Mouse (Mus musculus) MEL (cell line): ENCODE results near the gene Celf2. TPM values are rescaled to one million over a fixed set of nuclear protein-coding genes. Genes with fewer than 3 reads are reported as not detected.

ENCODE experiments used
- DNase-seq: peaks from one replicate; pipeline ENCODE4 v3.0.0; 2011; ENCODE audit warnings: low read depth, low spot score
- H3K27ac ChIP-seq: 2 replicates; pipeline ENCODE4 v1.5.1; 2012; ENCODE audit warnings: low read depth, mild to moderate bottlenecking, control low read depth, low read length, moderate library complexity; ENCODE audit not compliant: control insufficient read depth
- H3K27me3 ChIP-seq, 2 experiments: fragments of 150-350 bp in 1 of 2; sonication (generic) in 1 of 2; 2 replicates each; pipeline ENCODE4 v1.6.1; 2012; ENCODE audit warnings: low read length in 2 of 2, mild to moderate bottlenecking in 2 of 2, improper control_type of control experiment in 1 of 2, moderate library complexity in 1 of 2; ENCODE audit not compliant: insufficient read depth in 2 of 2, control insufficient read depth in 1 of 2
- H3K36me3 ChIP-seq, 2 experiments: 2 replicates each; pipeline ENCODE4 v1.6.1; 2012 to 2014; ENCODE audit warnings: low read length in 2 of 2, improper control_type of control experiment in 1 of 2, inconsistent platforms in 1 of 2, mild to moderate bottlenecking in 1 of 2; ENCODE audit not compliant: insufficient read depth in 2 of 2, control insufficient read depth in 1 of 2
- H3K4me1 ChIP-seq, 2 experiments: fragments of 150-350 bp in 1 of 2; sonication (generic) in 1 of 2; 2 replicates each; pipeline ENCODE4 v1.6.1; 2012; ENCODE audit warnings: low read length in 2 of 2, improper control_type of control experiment in 1 of 2, mild to moderate bottlenecking in 1 of 2; ENCODE audit not compliant: insufficient read depth in 2 of 2, control insufficient read depth in 1 of 2
- H3K4me3 ChIP-seq, 2 experiments: fragments of 150-350 bp in 1 of 2; sonication (generic) in 1 of 2; 2 replicates each; pipeline ENCODE4 v1.5.1; 2012; ENCODE audit warnings: low read depth in 2 of 2, low read length in 2 of 2, mild to moderate bottlenecking in 2 of 2, moderate library complexity in 2 of 2, control low read depth in 1 of 2, improper control_type of control experiment in 1 of 2; ENCODE audit not compliant: control insufficient read depth in 1 of 2, insufficient read depth in 1 of 2
- H3K79me2 ChIP-seq: 2 replicates; pipeline ENCODE4 v1.6.1; 2012; ENCODE audit warnings: mild to moderate bottlenecking, low read length, moderate library complexity; ENCODE audit not compliant: control insufficient read depth, poor library complexity, insufficient read depth
- H3K9ac ChIP-seq: 2 replicates; pipeline ENCODE4 v1.6.1; 2012; ENCODE audit warnings: low read depth, mild to moderate bottlenecking, control low read depth, low read length, moderate library complexity; ENCODE audit not compliant: control insufficient read depth, poor library complexity, severe bottlenecking
- H3K9me3 ChIP-seq: fragments of 150-350 bp; sonication (generic); replicated peaks from 2 replicates; pipeline ENCODE4 v1.6.1; 2012; ENCODE audit warnings: mild to moderate bottlenecking, low read length, improper control_type of control experiment, moderate library complexity; ENCODE audit not compliant: insufficient read depth
- CHD1 ChIP-seq: IDR thresholded peaks from 2 replicates; pipeline ENCODE4 v1.6.1; 2012; ENCODE audit warnings: low read depth, mild to moderate bottlenecking, inconsistent platforms, low read length, improper control_type of control experiment
- CHD2 ChIP-seq: IDR thresholded peaks from 2 replicates; pipeline ENCODE4 v1.6.1; 2011; ENCODE audit warnings: low read length, improper control_type of control experiment
- GABPA ChIP-seq: IDR thresholded peaks from 2 replicates; pipeline ENCODE4 v1.6.1; 2012; ENCODE audit warnings: low read depth, mild to moderate bottlenecking, inconsistent platforms, low read length, improper control_type of control experiment, moderate library complexity
- JUND ChIP-seq: IDR thresholded peaks from 2 replicates; pipeline ENCODE4 v1.6.1; 2011; ENCODE audit warnings: low read depth, mild to moderate bottlenecking, improper control_type of control experiment, low read length
- MAFK ChIP-seq: IDR thresholded peaks from 2 replicates; pipeline ENCODE4 v1.6.1; 2011; ENCODE audit warnings: low read depth, mild to moderate bottlenecking, low read length, improper control_type of control experiment, borderline replicate concordance
- MAZ ChIP-seq: IDR thresholded peaks from 2 replicates; pipeline ENCODE4 v1.6.1; 2012; ENCODE audit warnings: low read depth, mild to moderate bottlenecking, inconsistent platforms, low read length, improper control_type of control experiment
- MEF2A ChIP-seq: IDR thresholded peaks from 2 replicates; pipeline ENCODE4 v1.6.1; 2014; ENCODE audit warnings: low read depth, mild to moderate bottlenecking, inconsistent platforms, low read length, improper control_type of control experiment; ENCODE audit not compliant: poor library complexity, insufficient replicate concordance, severe bottlenecking; ENCODE audit errors: extremely low read depth
- MXI1 ChIP-seq: IDR thresholded peaks from 2 replicates; pipeline ENCODE4 v1.6.1; 2011; ENCODE audit warnings: mild to moderate bottlenecking, low read depth, low read length, improper control_type of control experiment
- MYB ChIP-seq: IDR thresholded peaks from 2 replicates; pipeline ENCODE4 v1.6.1; 2011; ENCODE audit warnings: mild to moderate bottlenecking, low read depth, low read length, improper control_type of control experiment
- MYC ChIP-seq: IDR thresholded peaks from 2 replicates; pipeline ENCODE4 v1.6.1; 2011; ENCODE audit warnings: low read depth, mild to moderate bottlenecking, low read length, improper control_type of control experiment, moderate library complexity
- NRF1 ChIP-seq: IDR thresholded peaks from 2 replicates; pipeline ENCODE4 v1.6.1; 2014; ENCODE audit warnings: low read depth, mild to moderate bottlenecking, inconsistent platforms, low read length, improper control_type of control experiment, moderate library complexity; ENCODE audit not compliant: poor library complexity, insufficient read depth, severe bottlenecking
- POLR2AphosphoS2 ChIP-seq: IDR thresholded peaks from 2 replicates; pipeline ENCODE4 v1.6.1; 2011; ENCODE audit warnings: low read length, improper control_type of control experiment
- POLR2AphosphoS5 ChIP-seq: IDR thresholded peaks from 2 replicates; pipeline ENCODE4 v1.6.1; 2012; ENCODE audit warnings: low read depth, borderline replicate concordance, mild to moderate bottlenecking, inconsistent platforms, low read length, moderate library complexity, mixed read lengths
- RAD21 ChIP-seq: IDR thresholded peaks from 2 replicates; pipeline ENCODE4 v1.6.1; 2011; ENCODE audit warnings: mild to moderate bottlenecking, low read depth, low read length, improper control_type of control experiment
- SIN3A ChIP-seq: IDR thresholded peaks from 2 replicates; pipeline ENCODE4 v1.6.1; 2012; ENCODE audit warnings: low read length, improper control_type of control experiment, inconsistent platforms
- USF1 ChIP-seq: IDR thresholded peaks from 2 replicates; pipeline ENCODE4 v1.6.1; 2014; ENCODE audit warnings: low read depth, mild to moderate bottlenecking, inconsistent platforms, low read length, improper control_type of control experiment, moderate library complexity
- ZC3H11A ChIP-seq: IDR thresholded peaks from 2 replicates; pipeline ENCODE4 v1.6.1; 2012; ENCODE audit warnings: low read depth, mild to moderate bottlenecking, inconsistent platforms, low read length, improper control_type of control experiment
- ZKSCAN1 ChIP-seq: IDR thresholded peaks from 2 replicates; pipeline ENCODE4 v1.6.1; 2012; ENCODE audit warnings: low read depth, mild to moderate bottlenecking, inconsistent platforms, low read length, improper control_type of control experiment, moderate library complexity
- polyA plus RNA-seq, 2 experiments: library from polyadenylated mRNA; stranded (reverse) in 1 of 2; unstranded in 1 of 2; fragments of >175 nt in 1 of 2; fragments of >200 nt in 1 of 2; gene quantifications; 2 replicates each; pipeline versions ENCODE4 v1.2.1 to v1.2.4; 2012; ENCODE audit warnings: low replicate concordance in 2 of 2, low read depth in 1 of 2; ENCODE audit not compliant: insufficient read length in 2 of 2, insufficient read depth in 1 of 2, missing spikeins in 1 of 2
- total RNA-seq: library from RNA; depleted of rRNA; stranded (reverse); fragments of 300-350 nt; gene quantifications from 2 replicates; pipeline ENCODE4 v1.2.3, GENCODE M21; 2012

Celf2 gene
- total and polyA plus RNA-seq, 3 experiments: 8.9 to 16.7 TPM; not detected in 1

- Histone ChIP-seq H3K4me3 (no peak overlapping the region), H3K79me2 (no peaks in the 10 kb centered on the region), H3K9ac (no peak overlapping the region), H3K4me1 (no peaks in the 10 kb centered on the region), H3K27ac (no peak overlapping the region), H3K36me3 (no peaks in the 10 kb centered on the region), H3K27me3 (no peaks in the 10 kb centered on the region), H3K9me3 (no peaks in the 10 kb centered on the region)
- DNase-seq: no peak
- no peak for TF ChIP-seq MYC
- no peak for TF ChIP-seq RAD21
- no peak for TF ChIP-seq CHD2
- no peak for TF ChIP-seq POLR2AphosphoS5
- no peak for TF ChIP-seq USF1
- no peak for TF ChIP-seq MAZ
- no peak for TF ChIP-seq ZKSCAN1
- TF ChIP-seq MYB: no peak
- no peak for TF ChIP-seq CHD1
- TF ChIP-seq JUND: no peak
- no peak for TF ChIP-seq NRF1
These were observed 199.1 kb downstream of the Celf2 start for GRCm38 (mm10) chr2:7310129-7310839.

- H3K4me3 ChIP-seq: no peak overlapping the region
- H3K27ac ChIP-seq: no peak overlapping the region
- H3K79me2 ChIP-seq: no peaks in the 10 kb centered on the region
- DNase-seq: no peak
- no peaks in the 10 kb centered on the region for H3K27me3 ChIP-seq
- H3K9ac ChIP-seq: no peak overlapping the region
- TF ChIP-seq ZKSCAN1 (no peak), USF1 (no peak), ZC3H11A (no peak), JUND (no peak), SIN3A (no peak), POLR2AphosphoS2 (no peak)
- H3K9me3 ChIP-seq: no peaks in the 10 kb centered on the region
- no peaks in the 10 kb centered on the region for H3K36me3 ChIP-seq
- no peaks in the 10 kb centered on the region for H3K4me1 ChIP-seq
These were observed 200.0 kb downstream of the Celf2 start for GRCm38 (mm10) chr2:7309324-7309723.

DNA sequence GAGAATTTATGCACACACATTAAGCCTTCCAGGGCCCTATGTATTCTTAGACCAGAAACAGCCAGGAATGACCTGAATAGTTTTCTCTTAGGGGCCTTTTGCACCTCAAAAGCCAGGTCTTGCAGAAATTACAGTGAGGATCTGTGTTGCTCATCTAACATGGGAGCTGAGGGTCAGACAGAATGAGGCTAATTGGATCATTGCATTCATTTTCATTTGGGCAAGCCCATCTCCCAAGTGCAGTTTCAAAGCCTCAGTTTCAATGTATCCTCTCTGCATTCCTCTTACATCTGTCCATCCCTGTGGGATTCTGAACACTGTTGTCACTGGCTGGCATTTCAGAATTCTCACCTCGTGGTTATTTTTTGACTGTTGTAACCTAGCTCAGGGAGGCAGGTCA lies 200.6 kb downstream of the Celf2 start:
- Histone ChIP-seq H3K9ac (no peak overlapping the region), H3K79me2 (no peaks in the 10 kb centered on the region), H3K4me1 (no peaks in the 10 kb centered on the region), H3K36me3 (no peaks in the 10 kb centered on the region), H3K4me3 (no peak overlapping the region), H3K9me3 (no peaks in the 10 kb centered on the region), H3K27ac (no peak overlapping the region), H3K27me3 (no peaks in the 10 kb centered on the region)
- no peak for DNase-seq
- TF ChIP-seq MYC: no peak
- no peak for TF ChIP-seq MAFK
- TF ChIP-seq ZKSCAN1: no peak
- TF ChIP-seq RAD21: no peak
- TF ChIP-seq JUND: no peak
- TF ChIP-seq MXI1: no peak
- no peak for TF ChIP-seq GABPA
- no peak for TF ChIP-seq USF1
- no peak for TF ChIP-seq MEF2A
